Mouse (Mus musculus): ENCODE data around the gene Olfr1512. TPM values are rescaled to one million over a fixed set of nuclear protein-coding genes. Genes with fewer than 3 reads are reported as not detected.

Olfr1512 gene
- polyA plus RNA-seq, 1 experiment from 2014 or later: not detected

GRCm38 (mm10) chr14:52332171-52332570, 46.8 kb downstream of the Olfr1512 start:
- ATAC-seq (no peak), DNase-seq (ENCODE audit: low read depth, low spot score) (no peak)
- ChIA-PET CTCF (no interaction called here), POLR2A (no interaction called here)
- H3K27me3 ChIP-seq: peaks cover 28% of the 10 kb centered on the region
- in situ Hi-C loops (cut with MboI; ENCODE audit: low pct_unique_long_range_greater_than_20kb): loop anchor here (10.0 kb wide), 1 partner anchor 427 kb away; no protein-coding TSS in a partner anchor
- TF ChIP-seq CTCF (IDR thresholded peaks at IDR 0.05): no peak

- TF ChIP-seq CTCF (IDR thresholded peaks at IDR 0.05): no peak
- ATAC-seq (no peak), DNase-seq (ENCODE audit: low read depth, low spot score) (no peak)
- ChIA-PET CTCF (no interaction called here), POLR2A (no interaction called here)
- H3K27me3 ChIP-seq: peaks cover 34% of the 10 kb centered on the region
- in situ Hi-C loops (cut with MboI; ENCODE audit: low pct_unique_long_range_greater_than_20kb): loop anchor here (10.0 kb wide), 1 partner anchor 426 kb away; no protein-coding TSS in a partner anchor
Observed at GRCm38 (mm10) chr14:52331069-52331750, 47.8 kb downstream of the Olfr1512 start.

- H3K27me3 ChIP-seq: peaks cover 57% of the 10 kb centered on the region
- TF ChIP-seq CTCF (IDR thresholded peaks at IDR 0.05): no peak
- DNase-seq (ENCODE audit: low read depth, low spot score) (no peak), ATAC-seq (no peak)
- CTCF ChIA-PET: no interaction called here
- in situ Hi-C loops (cut with MboI; ENCODE audit: low pct_unique_long_range_greater_than_20kb): no loop called here
- POLR2A ChIA-PET: interaction anchor here (0.7 to 1.0 kb wide), 2 partner anchors 9 to 117 kb away, joined by 3 read pairs; no protein-coding TSS in a partner anchor
Observed at GRCm38 (mm10) chr14:52327910-52328812, 50.8 kb downstream of the Olfr1512 start, which contains the start of gene Sall2. Sall2 (minus strand) TSS chr14:52328762.

GRCm38 (mm10) chr14:52327375-52327901, 51.5 kb downstream of the Olfr1512 start:
- no peak for ATAC-seq
- DNase-seq (ENCODE audit: low read depth, low spot score): no peak
- H3K27me3 ChIP-seq: peaks cover 57% of the 10 kb centered on the region
- in situ Hi-C loops (cut with MboI; ENCODE audit: low pct_unique_long_range_greater_than_20kb): no loop called here
- ChIA-PET POLR2A (interaction anchor here (1.0 kb wide), 1 partner anchor 9 kb away, joined by 3 read pairs; no protein-coding TSS in a partner anchor), CTCF (interaction anchor here (1.3 kb wide), 1 partner anchor 11 kb away, joined by 5 read pairs; no protein-coding TSS in a partner anchor)
- TF ChIP-seq CTCF (IDR thresholded peaks at IDR 0.05): no peak

GRCm38 (mm10) chr14:52325890-52326289, 53.1 kb downstream of the Olfr1512 start:
- CTCF ChIA-PET: interaction anchor here (1.3 kb wide), 1 partner anchor 9 kb away, joined by 5 read pairs; no protein-coding TSS in a partner anchor
- in situ Hi-C loops (cut with MboI; ENCODE audit: low pct_unique_long_range_greater_than_20kb): no loop called here
- no peak for DNase-seq (ENCODE audit: low read depth, low spot score)
- peak; percentile 7 for TF ChIP-seq CTCF (IDR thresholded peaks at IDR 0.05)
- POLR2A ChIA-PET: no interaction called here
- ATAC-seq: no peak
- H3K27me3 ChIP-seq: peaks cover 49% of the 10 kb centered on the region

Other genes with a start within 250 kb of the Olfr1512 start
- 65.7 TPM for gene Supt16, start 181.8 kb downstream of the Olfr1512 start, polyA plus RNA-seq (2021)
- 64.4 TPM for gene Chd8, start 121.4 kb downstream of the Olfr1512 start, polyA plus RNA-seq (2021)
- gene Tox4, start 100.0 kb downstream of the Olfr1512 start, polyA plus RNA-seq (2021): 38.8 TPM
- gene Rab2b, start 99.6 kb downstream of the Olfr1512 start, polyA plus RNA-seq (2021): 20.5 TPM
- 28.7 TPM for gene Mettl3, start 74.0 kb downstream of the Olfr1512 start, polyA plus RNA-seq (2021)
- gene Sall2, start 50.4 kb downstream of the Olfr1512 start, polyA plus RNA-seq (2021): 16.8 TPM
- not detected for gene Olfr1513, start 22.8 kb downstream of the Olfr1512 start, polyA plus RNA-seq (2021)
- gene Olfr1511, start 18.2 kb upstream of the Olfr1512 start, polyA plus RNA-seq (2021): not detected
- not detected for gene Olfr1510, start 35.2 kb upstream of the Olfr1512 start, polyA plus RNA-seq (2021)
- gene Olfr1509, start 63.8 kb upstream of the Olfr1512 start, polyA plus RNA-seq (2021): not detected
- not detected for gene Olfr1508, start 88.3 kb upstream of the Olfr1512 start, polyA plus RNA-seq (2021)
- not detected for gene Olfr1507, start 116.6 kb upstream of the Olfr1512 start, polyA plus RNA-seq (2021)

All from Patski (cell line).